Mouse (Mus musculus): ENCODE results near the gene Adam17. TPM values are rescaled to one million over a fixed set of nuclear protein-coding genes. Genes with fewer than 3 reads are reported as not detected.

The Adam17 gene
- polyA plus RNA-seq, 1 experiment from 2014 or later, result 35.2 TPM

GRCm38 (mm10) chr12:21375376-21376157, 2.1 kb upstream of the Adam17 start:
- 59% methylated on average over 3 of the region's 3 CpGs for WGBS
- Histone ChIP-seq H3K4me1 (peaks cover 4% of the 10 kb centered on the region; the same call in 1 of the 2 replicates), H3K4me3 (no peak overlapping the region), H3K4me2 (replicated peaks) (no peak overlapping the region), H3K27ac (no peak overlapping the region), H3K36me3 (no peaks in the 10 kb centered on the region), H3K9me3 (no peaks in the 10 kb centered on the region), H3K9ac (no peak overlapping the region), H3K27me3 (replicated peaks) (no peaks in the 10 kb centered on the region)
- no peak for ATAC-seq (ENCODE audit: low FRiP score, low read depth)

GRCm38 (mm10) chr12:21373820-21374475, 516 bp upstream of the Adam17 start:
- H3K4me3 ChIP-seq, result peak overlapping the region; percentile 59
- peak overlapping the region; percentile 78 for H3K9ac ChIP-seq
- H3K27me3 ChIP-seq (replicated peaks), result no peaks in the 10 kb centered on the region
- peak; percentile 75; the same call in 1 of the 2 replicates for ATAC-seq (ENCODE audit: low FRiP score, low read depth)
- H3K4me2 ChIP-seq (replicated peaks), result peak overlapping the region; percentile 68
- H3K27ac ChIP-seq, result peak overlapping the region; percentile 84
- H3K36me3 ChIP-seq, result no peaks in the 10 kb centered on the region
- H3K9me3 ChIP-seq, result no peaks in the 10 kb centered on the region
- peaks cover 4% of the 10 kb centered on the region; the same call in 1 of the 2 replicates for H3K4me1 ChIP-seq
- 5% methylated on average over 24 of the region's 24 CpGs for WGBS

- H3K4me1 ChIP-seq, result peaks cover 4% of the 10 kb centered on the region; the same call in 1 of the 2 replicates
- H3K4me2 ChIP-seq (replicated peaks), result no peak overlapping the region
- no peak overlapping the region for H3K4me3 ChIP-seq
- no peak for ATAC-seq (ENCODE audit: low FRiP score, low read depth)
- H3K27me3 ChIP-seq (replicated peaks), result no peaks in the 10 kb centered on the region
- H3K27ac ChIP-seq, result no peak overlapping the region
- no peaks in the 10 kb centered on the region for H3K36me3 ChIP-seq
- WGBS, result 93% methylated on average over 1 of the region's 1 CpGs
- no peak overlapping the region for H3K9ac ChIP-seq
- no peaks in the 10 kb centered on the region for H3K9me3 ChIP-seq
These were observed 3.3 kb downstream of the Adam17 start for GRCm38 (mm10) chr12:21370035-21370611.

- H3K36me3 ChIP-seq, result no peaks in the 10 kb centered on the region
- H3K27ac ChIP-seq, result no peak overlapping the region
- no peak for ATAC-seq (ENCODE audit: low FRiP score, low read depth)
- H3K4me3 ChIP-seq, result no peak overlapping the region
- H3K4me1 ChIP-seq, result peaks cover 4% of the 10 kb centered on the region; the same call in 1 of the 2 replicates
- no peak overlapping the region for H3K4me2 ChIP-seq (replicated peaks)
- no peak overlapping the region for H3K9ac ChIP-seq
- no peaks in the 10 kb centered on the region for H3K27me3 ChIP-seq (replicated peaks)
- 97% methylated on average over 5 of the region's 5 CpGs for WGBS
- H3K9me3 ChIP-seq, result no peaks in the 10 kb centered on the region
These were observed 4.4 kb downstream of the Adam17 start for GRCm38 (mm10) chr12:21369087-21369410.

GRCm38 (mm10) chr12:21368376-21369086, 4.9 kb downstream of the Adam17 start:
- Histone ChIP-seq H3K4me2 (replicated peaks) (no peak overlapping the region), H3K9ac (no peak overlapping the region), H3K27me3 (replicated peaks) (no peaks in the 10 kb centered on the region), H3K36me3 (no peaks in the 10 kb centered on the region), H3K4me3 (no peak overlapping the region), H3K4me1 (peaks cover 4% of the 10 kb centered on the region; the same call in 1 of the 2 replicates), H3K27ac (no peak overlapping the region), H3K9me3 (no peaks in the 10 kb centered on the region)
- WGBS, result 94% methylated on average over 9 of the region's 9 CpGs
- ATAC-seq (ENCODE audit: low FRiP score, low read depth), result no peak

- H3K9me3 ChIP-seq, result no peaks in the 10 kb centered on the region
- H3K27me3 ChIP-seq (replicated peaks), result no peaks in the 10 kb centered on the region
- H3K36me3 ChIP-seq, result 0 out of 2 replicates have a peak, but pooled peaks cover 4% of the 10 kb centered on the region
- H3K4me3 ChIP-seq, result no peak overlapping the region
- WGBS, result 87% methylated on average over 10 of the region's 10 CpGs
- no peak overlapping the region for H3K4me2 ChIP-seq (replicated peaks)
- H3K4me1 ChIP-seq, result no peaks in the 10 kb centered on the region
- H3K9ac ChIP-seq, result no peak overlapping the region
- H3K27ac ChIP-seq, result no peak overlapping the region
- no peak for ATAC-seq (ENCODE audit: low FRiP score, low read depth)
These were observed 8.6 kb downstream of the Adam17 start for GRCm38 (mm10) chr12:21364624-21365435.

GRCm38 (mm10) chr12:21363195-21363594, 10.2 kb downstream of the Adam17 start:
- ATAC-seq (ENCODE audit: low FRiP score, low read depth), result no peak
- H3K4me1 ChIP-seq, result no peaks in the 10 kb centered on the region
- H3K27me3 ChIP-seq (replicated peaks), result no peaks in the 10 kb centered on the region
- no peak overlapping the region for H3K4me2 ChIP-seq (replicated peaks)
- 96% methylated on average over 3 of the region's 3 CpGs for WGBS
- H3K4me3 ChIP-seq, result no peak overlapping the region
- no peaks in the 10 kb centered on the region for H3K9me3 ChIP-seq
- no peak overlapping the region for H3K27ac ChIP-seq
- H3K36me3 ChIP-seq, result 0 out of 2 replicates have a peak, but pooled peaks cover 4% of the 10 kb centered on the region
- H3K9ac ChIP-seq, result no peak overlapping the region

- H3K36me3 ChIP-seq, result 0 out of 2 replicates have a peak, but pooled peaks cover 4% of the 10 kb centered on the region
- no peak for ATAC-seq (ENCODE audit: low FRiP score, low read depth)
- 94% methylated on average over 2 of the region's 2 CpGs for WGBS
- no peak overlapping the region for H3K9ac ChIP-seq
- no peaks in the 10 kb centered on the region for H3K4me1 ChIP-seq
- H3K27me3 ChIP-seq (replicated peaks), result no peaks in the 10 kb centered on the region
- no peak overlapping the region for H3K27ac ChIP-seq
- H3K4me3 ChIP-seq, result no peak overlapping the region
- H3K4me2 ChIP-seq (replicated peaks), result no peak overlapping the region
- no peaks in the 10 kb centered on the region for H3K9me3 ChIP-seq
These were observed 10.7 kb downstream of the Adam17 start for GRCm38 (mm10) chr12:21362686-21363085.

GRCm38 (mm10) chr12:21353681-21354080, 19.8 kb downstream of the Adam17 start:
- Histone ChIP-seq H3K27me3 (replicated peaks) (no peaks in the 10 kb centered on the region), H3K36me3 (peaks cover 37% of the 10 kb centered on the region), H3K27ac (no peak overlapping the region), H3K9ac (no peak overlapping the region), H3K4me2 (replicated peaks) (no peak overlapping the region), H3K4me3 (no peak overlapping the region), H3K9me3 (peaks cover 6% of the 10 kb centered on the region; the same call in 1 of the 2 replicates), H3K4me1 (no peaks in the 10 kb centered on the region)
- 97% methylated on average over 8 of the region's 8 CpGs for WGBS
- no peak for ATAC-seq (ENCODE audit: low FRiP score, low read depth)

- 49% methylated on average over 7 of the region's 7 CpGs for WGBS
- Histone ChIP-seq H3K36me3 (peaks cover 37% of the 10 kb centered on the region), H3K27me3 (replicated peaks) (no peaks in the 10 kb centered on the region)
These were observed 23.1 kb downstream of the Adam17 start for GRCm38 (mm10) chr12:21350113-21350876.

GRCm38 (mm10) chr12:21346972-21347371, 26.5 kb downstream of the Adam17 start:
- no peaks in the 10 kb centered on the region for H3K27me3 ChIP-seq (replicated peaks)
- no peak overlapping the region for H3K9ac ChIP-seq
- no peak overlapping the region for H3K4me2 ChIP-seq (replicated peaks)
- H3K4me3 ChIP-seq, result no peak overlapping the region
- peaks cover 18% of the 10 kb centered on the region for H3K36me3 ChIP-seq
- 0 out of 2 replicates have a peak, but pooled peaks cover under 1% of the 10 kb centered on the region for H3K9me3 ChIP-seq
- no peaks in the 10 kb centered on the region for H3K4me1 ChIP-seq
- WGBS, result 93% methylated on average over 7 of the region's 7 CpGs
- no peak for ATAC-seq (ENCODE audit: low FRiP score, low read depth)
- no peak overlapping the region for H3K27ac ChIP-seq

More at GRCm38 (mm10) chr12:21350113-21350876, 23.1 kb downstream of the Adam17 start:
- ATAC-seq (ENCODE audit: low FRiP score, low read depth), result no peak
- Histone ChIP-seq H3K9ac (no peak overlapping the region), H3K4me3 (no peak overlapping the region), H3K4me2 (replicated peaks) (no peak overlapping the region), H3K9me3 (peaks cover 6% of the 10 kb centered on the region; the same call in 1 of the 2 replicates), H3K4me1 (no peaks in the 10 kb centered on the region), H3K27ac (no peak overlapping the region)

All from neural tube, embryonic 12.5 days (tissue).